Mouse (Mus musculus): ENCODE data around the gene Tmem175. TPM values are rescaled to one million over a fixed set of nuclear protein-coding genes. Genes with fewer than 3 reads are reported as not detected.

Tmem175 gene
- total RNA-seq (2023), result 10 to 100 TPM; 11.5 to 14.7 TPM

GRCm38 (mm10) chr5:108629634-108630483, at the start of gene Tmem175, which contains the start of gene Gak:
Gene Tmem175, plus strand, starts transcription at chr5:108629770.
Gene Gak, minus strand, starts transcription at chr5:108629755.

GRCm38 (mm10) chr5:108659698-108660631, 30.4 kb downstream of the Tmem175 start, which contains the start of gene Idua:
Gene Idua, plus strand, starts transcription at chr5:108660331.

GRCm38 (mm10) chr5:108668977-108669936, 39.7 kb downstream of the Tmem175 start, which contains the start of gene Dgkq:
Gene Dgkq, minus strand, starts transcription at chr5:108669672.

GRCm38 (mm10) chr5:108675251-108675816, 45.8 kb downstream of the Tmem175 start, which contains the start of gene Slc26a1:
Gene Slc26a1, minus strand, starts transcription at chr5:108675569.

GRCm38 (mm10) chr5:108692271-108692670, 62.7 kb downstream of the Tmem175 start, which contains the start of gene Fgfrl1:
Gene Fgfrl1, plus strand, starts transcription at chr5:108692382.

Other genes starting within 250 kb of the Tmem175 start
- not detected for gene Pde6b, start 241.4 kb upstream of the Tmem175 start, total RNA-seq (2023)
- 10 to 100 TPM; 75.9 to 87.5 TPM for gene Atp5k, start 195.3 kb upstream of the Tmem175 start, total RNA-seq (2023)
- 10 to 100 TPM; 15.9 to 22.5 TPM for gene Mfsd7a, start 180.9 kb upstream of the Tmem175 start, total RNA-seq (2023)
- gene Pcgf3, start 168.5 kb upstream of the Tmem175 start, total RNA-seq (2023), result 10 to 100 TPM; 12.6 to 15.5 TPM
- gene Cplx1, start 79.7 kb upstream of the Tmem175 start, total RNA-seq (2023), result not detected
- gene Gak, start within 50 bp of the Tmem175 start, total RNA-seq (2023), result 100 to 1,000 TPM; 105 to 125 TPM
- 10 to 100 TPM; 17.3 TPM for gene Idua, start 30.6 kb downstream of the Tmem175 start, total RNA-seq (2023)
- gene Dgkq, start 39.9 kb downstream of the Tmem175 start, total RNA-seq (2023), result 10 to 100 TPM; 11.2 to 12.6 TPM
- 1 to 10 TPM in 1 of 2 experiments, under 1 TPM in 1; 0.20 to 1.0 TPM for gene Slc26a1, start 45.8 kb downstream of the Tmem175 start, total RNA-seq (2023)
- 1 to 10 TPM in 1 of 2 experiments, under 1 TPM in 1; 0.79 to 2.7 TPM for gene Fgfrl1, start 62.6 kb downstream of the Tmem175 start, total RNA-seq (2023)
- gene Rnf212, start 145.2 kb downstream of the Tmem175 start, total RNA-seq (2023), result 1 to 10 TPM in 1 of 2 experiments, not detected in 1; 1.6 TPM
- not detected for gene Tmed11, start 165.6 kb downstream of the Tmem175 start, total RNA-seq (2023)
- gene Vmn2r8, start 179.1 kb downstream of the Tmem175 start, total RNA-seq (2023), result not detected
- not detected for gene Vmn2r9, start 222.8 kb downstream of the Tmem175 start, total RNA-seq (2023)

Measured in neutrophil, adult 59 days (primary cell).